Mouse (Mus musculus): Measurements from ENCODE around the gene Acap3.

Gene Acap3

DNA sequence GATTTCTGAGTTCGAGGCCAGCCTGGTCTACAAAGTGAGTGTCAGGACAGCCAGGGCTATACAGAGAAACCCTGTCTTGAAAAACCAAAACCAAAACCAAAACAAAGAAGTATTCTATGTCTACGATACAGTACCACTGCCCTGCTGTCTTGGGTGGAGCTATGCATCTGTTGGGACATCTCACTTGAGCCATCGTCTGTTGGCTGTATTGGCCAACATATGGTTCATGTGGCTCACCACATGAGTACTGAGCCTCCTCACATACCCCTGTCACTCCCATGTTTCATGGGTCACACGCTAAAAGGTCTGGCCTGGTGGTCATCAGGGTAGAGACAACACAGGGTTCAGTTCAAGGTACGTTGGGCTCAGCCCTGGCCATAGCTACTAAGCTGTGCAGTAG lies 5.3 kb upstream of the Acap3 start:
- DNase-seq (ENCODE audit: low read depth, low spot score): no peak

DNA sequence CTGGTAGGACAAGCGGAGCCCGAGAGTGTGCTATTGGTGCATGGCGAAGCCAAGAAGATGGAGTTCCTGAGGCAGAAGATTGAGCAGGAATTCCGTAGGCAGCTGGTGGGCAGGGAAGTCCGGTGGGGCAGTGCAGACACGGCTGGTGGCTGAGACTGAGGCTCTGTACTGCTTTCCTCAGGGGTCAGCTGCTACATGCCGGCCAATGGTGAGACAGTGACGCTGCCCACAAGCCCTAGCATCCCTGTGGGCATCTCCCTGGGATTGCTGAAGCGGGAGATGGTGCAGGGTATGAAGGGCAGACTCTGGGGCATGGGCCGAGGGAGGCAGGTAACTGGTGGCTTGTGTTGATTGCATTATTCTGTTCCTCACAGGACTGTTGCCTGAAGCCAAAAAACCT lies 3.9 kb upstream of the Acap3 start:
- DNase-seq (ENCODE audit: low read depth, low spot score): no peak

DNA sequence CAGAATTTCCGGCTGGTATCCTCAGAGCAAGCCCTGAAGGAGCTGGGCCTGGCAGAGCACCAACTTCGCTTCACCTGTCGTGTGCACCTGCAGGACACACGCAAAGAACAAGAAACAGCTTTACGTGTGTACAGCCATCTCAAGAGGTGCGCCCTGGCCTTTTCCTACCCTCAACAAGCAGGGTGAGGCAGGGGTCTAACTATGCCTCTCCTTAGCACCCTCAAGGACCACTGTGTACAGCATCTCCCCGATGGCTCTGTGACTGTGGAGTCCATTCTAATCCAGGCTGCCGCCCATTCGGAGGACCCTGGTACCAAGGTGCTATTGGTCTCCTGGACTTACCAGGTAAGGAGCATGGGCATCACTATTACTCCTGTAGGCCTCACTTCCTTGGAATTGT lies 3.4 kb upstream of the Acap3 start:
- DNase-seq (ENCODE audit: low read depth, low spot score): no peak

DNA sequence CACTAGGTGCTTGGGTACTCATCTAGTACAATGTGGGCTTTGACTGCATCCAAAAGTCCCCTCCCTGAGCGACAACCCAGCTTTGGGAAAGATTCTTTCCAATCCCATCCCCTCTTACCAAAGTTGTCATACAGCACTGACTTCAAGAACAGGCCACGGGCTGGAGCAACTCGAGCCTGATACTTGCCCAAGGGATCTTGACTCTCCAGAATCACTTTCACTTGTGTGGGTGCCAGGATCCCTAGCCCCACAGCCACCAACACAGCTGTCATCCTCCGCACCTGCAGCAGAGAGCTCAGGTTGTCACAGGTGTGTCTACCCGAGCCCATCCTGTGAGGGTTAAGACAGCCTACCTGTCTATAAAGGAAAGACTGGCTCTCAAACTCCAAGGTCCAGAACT lies 2.3 kb upstream of the Acap3 start:
- DNase-seq (ENCODE audit: low read depth, low spot score): no peak

DNA sequence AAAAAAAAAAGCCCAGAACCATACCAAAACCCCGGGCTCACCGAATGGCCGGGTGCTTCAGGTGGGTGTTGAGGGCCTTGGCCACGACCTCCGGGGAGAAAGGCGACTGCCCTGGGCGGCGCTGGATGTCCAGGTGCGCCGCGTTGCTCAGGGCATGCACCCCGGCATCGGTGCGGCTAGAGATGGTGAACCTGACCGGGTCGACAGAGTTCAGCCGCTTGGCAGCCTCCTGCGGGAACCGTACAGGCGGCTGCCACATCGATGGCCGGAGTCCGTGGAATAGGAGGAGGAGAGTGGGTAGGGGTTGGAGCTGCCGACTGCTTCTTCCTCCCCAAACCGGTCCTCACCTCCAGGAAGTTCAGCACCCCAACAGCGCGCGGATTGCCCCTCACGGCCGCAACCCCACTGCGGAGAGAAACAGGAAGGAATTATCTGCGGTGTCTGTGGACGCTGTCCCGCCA lies 581 bp upstream of the Acap3 start:
- DNase-seq (ENCODE audit: low read depth, low spot score): no peak

DNA sequence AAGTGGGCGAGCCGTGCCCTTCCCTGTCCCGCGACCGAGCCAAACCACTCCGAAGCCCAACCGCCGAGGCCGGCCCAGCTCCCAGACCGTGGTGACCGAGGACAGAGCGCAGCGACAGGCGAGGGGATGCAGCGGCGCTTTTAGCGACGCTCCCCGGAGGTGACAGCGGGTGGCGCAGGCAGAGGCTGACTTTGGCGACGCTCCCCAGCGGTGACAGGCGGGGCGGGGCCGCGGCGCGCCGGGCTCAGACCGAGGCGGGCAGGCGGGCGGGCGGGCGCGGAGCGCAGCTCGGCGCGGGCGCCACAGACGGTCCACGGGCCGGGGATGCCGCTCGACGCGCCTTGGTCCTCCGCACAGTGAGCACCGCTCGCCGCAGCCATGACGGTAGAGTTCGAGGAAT lies 395 bp downstream of the Acap3 start:
- DNase-seq (ENCODE audit: low read depth, low spot score): peak; percentile 68

DNA sequence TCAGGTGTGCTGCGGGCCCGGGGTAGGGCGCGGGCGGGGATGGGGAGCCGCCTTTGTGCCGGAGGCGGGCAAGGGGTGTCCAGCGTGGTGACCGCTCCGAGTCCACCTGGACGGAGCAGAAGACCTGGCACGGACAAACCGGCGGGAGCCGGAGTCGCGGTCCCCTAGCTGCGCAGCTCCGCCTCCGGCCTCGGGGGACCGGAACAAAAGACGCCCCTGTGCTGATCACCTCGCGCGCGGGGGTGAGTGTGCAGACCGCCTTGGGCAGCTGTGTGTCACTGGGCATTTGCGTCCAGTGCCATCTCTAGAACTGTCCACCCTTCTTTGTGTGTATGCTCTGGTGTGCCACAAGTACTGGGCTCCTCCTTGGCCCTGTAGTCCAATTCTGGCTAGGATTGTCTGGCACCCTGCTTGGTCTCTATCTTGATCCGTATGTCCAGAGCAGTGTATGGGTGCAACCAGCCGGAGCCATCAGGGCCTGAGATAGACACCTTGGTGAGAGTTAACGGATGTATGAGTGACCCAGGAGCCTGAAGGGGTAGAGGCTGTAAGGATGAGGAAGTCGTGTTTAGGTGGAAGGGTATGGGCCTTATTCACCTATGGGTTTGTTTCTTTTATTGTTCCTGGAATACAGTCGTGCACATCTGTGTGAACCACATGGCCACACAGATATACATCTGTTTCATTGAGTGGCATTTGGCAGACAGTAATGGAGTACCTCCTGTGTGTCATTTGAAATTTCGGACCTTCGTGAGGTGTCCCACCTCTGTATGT lies 1.0 kb downstream of the Acap3 start:
- no peak for DNase-seq (ENCODE audit: low read depth, low spot score)

DNA sequence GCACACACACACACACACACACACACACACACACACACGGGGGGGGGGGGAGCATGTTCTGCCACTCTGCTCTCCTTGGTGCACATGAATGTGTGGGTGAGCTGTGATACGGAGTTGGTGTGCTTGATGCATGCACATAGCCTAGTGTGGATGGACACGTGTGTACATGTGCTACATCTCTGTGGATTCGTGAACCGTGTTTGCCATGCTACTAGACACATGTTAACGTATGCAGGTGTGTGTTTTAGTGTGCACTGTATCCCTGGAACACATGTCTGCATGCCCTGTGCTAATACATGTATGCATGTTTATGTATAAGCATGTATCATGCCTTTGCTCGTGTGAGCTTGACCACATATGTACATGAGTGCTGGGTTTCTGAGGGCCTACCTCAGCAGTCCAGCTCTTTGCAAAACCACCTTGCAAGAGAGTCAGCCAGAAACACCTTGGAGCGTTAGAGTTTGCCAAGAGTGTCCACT lies 1.6 kb downstream of the Acap3 start:
- no peak for DNase-seq (ENCODE audit: low read depth, low spot score)

DNA sequence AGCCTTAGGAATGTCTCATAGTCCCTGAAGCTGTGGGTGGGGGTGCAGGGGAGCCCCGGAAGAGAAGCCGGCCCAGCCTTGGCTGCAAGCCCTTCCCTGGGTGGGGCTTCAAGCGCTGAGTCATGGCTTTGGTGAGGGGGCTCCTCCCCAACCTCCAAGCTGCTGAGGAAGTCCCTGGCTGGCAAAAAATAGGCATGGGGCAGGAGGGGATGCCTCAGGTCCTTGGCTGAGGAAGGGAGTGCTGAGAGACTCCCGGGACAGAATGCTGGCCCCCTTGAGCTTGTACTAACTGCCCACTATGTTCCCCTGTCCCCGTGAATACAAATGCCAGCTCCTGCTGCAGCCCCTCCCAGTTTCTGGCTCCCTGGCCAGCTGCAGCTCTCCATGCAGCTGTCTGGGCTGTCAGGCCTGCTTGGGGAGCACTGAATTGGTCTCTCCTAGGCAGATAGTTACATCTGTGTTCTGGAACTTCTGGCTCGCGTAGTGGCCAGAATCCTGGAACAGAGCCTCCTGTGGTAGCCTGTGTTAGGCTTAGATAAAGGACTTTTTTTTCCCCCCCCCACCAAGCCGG lies 2.8 kb downstream of the Acap3 start:
- no peak for DNase-seq (ENCODE audit: low read depth, low spot score)

DNA sequence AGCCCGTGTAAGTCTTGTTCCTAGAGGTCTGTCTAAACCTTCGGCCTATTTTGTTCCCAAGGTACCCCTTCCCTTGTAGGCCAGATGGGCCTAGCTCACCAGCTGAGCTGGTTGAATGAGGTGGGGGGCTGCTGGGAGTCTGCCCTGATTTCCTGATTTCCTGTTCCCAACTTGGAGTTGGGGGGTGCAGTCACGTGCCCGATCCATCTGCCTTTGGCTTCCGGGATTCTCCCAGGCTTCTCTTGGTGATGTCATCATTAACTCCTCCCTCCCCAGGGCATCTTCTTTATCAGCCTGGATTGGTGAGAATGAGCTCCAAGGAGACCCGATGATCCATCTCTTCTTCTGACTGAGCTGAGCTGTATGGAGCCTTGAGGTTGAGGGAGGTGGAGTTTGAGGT lies 3.6 kb downstream of the Acap3 start:
- no peak for DNase-seq (ENCODE audit: low read depth, low spot score)

DNA sequence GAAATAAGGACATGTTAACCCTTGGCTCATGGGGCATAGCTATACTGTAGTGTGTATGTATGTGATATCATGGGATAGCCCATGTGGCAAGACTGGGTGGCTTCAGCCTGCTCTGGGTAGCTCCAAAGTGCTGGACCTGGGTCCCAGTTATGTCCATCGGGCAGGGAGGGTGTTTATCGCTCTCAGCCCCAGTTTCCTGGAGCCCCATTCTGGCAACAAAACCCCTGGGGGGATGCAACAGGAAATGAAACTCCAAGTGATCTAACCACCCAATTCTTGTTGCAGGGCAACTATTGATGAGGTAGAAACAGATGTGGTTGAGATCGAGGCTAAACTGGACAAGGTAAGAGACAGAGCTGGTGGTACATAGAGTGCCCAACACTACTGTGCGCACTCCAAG lies 4.2 kb downstream of the Acap3 start:
- no peak for DNase-seq (ENCODE audit: low read depth, low spot score)

DNA sequence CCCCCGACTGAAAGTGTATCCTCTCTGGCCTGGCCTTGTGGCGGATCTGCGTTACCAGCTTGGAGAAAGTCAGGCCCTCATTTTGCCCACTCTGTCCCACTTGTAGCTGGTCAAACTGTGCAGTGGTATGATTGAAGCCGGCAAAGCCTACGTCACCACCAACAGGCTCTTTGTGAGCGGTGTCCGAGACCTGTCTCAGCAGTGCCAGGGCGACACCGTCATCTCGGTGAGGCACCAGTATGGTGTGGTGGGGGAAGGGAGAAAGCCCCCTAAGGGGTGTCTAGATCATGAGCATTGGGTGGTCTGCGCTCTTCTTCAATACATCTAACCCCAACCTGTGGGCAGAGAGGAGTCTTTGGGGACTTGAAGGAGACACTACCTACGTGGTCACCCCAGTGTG lies 4.8 kb downstream of the Acap3 start:
- DNase-seq (ENCODE audit: low read depth, low spot score): no peak

DNA sequence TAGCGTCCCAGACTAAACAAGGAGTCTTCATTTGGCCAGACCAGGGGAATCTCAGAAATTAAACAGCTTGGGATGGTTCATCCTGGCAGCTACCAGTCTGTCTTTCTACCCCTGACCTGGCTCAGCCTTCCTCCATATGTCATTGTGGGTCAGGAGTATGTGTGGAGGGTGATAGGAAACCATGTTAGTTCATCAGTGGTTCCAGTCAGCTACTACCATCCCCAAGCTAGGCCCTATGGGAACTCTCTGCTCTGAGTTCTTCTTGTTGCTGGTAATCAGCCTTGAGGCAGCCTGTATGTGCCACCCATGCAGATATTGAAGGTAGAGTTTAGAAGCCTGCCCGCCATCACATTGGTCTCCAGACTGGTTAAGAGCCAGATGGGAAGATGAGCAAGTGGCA lies 6.7 kb downstream of the Acap3 start:
- no peak for DNase-seq (ENCODE audit: low read depth, low spot score)

DNA sequence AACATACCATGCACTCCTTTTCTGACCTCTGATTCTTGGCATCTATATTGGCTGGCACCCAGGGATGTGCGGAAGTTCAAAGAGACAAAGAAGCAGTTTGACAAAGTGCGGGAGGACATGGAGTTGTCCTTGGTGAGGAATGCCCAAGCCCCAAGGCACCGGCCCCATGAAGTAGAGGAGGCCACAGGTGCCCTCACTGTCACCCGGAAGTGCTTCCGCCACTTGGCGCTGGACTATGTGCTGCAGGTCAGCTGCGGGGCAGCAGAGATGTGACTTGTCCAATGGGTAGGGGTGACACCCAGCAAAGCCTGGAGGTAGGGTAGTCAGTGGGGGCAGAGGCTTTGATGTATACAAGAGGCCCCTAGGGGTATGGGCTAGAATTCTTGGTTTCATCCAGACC lies 7.7 kb downstream of the Acap3 start:
- no peak for DNase-seq (ENCODE audit: low read depth, low spot score)

DNA sequence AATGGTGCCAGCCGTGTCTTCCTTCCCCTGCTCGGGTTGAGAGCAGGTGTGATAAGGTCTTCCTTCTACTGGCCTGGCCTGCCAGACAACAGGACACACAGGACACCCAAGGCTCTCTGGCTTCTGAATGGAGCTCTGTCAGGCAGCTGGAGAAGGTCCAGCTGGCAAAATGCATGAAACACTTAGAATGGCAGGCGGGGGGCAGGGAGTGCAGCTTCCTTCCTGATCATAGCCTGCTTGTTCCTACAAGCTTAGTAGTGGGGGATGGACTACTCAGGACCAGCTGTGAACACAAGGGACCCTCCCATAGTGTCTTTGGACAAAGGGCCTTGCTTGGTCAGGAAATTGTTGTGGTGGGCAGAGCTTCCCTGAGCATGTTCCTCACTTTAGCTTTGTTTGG lies 9.6 kb downstream of the Acap3 start:
- no peak for DNase-seq (ENCODE audit: low read depth, low spot score)

DNA sequence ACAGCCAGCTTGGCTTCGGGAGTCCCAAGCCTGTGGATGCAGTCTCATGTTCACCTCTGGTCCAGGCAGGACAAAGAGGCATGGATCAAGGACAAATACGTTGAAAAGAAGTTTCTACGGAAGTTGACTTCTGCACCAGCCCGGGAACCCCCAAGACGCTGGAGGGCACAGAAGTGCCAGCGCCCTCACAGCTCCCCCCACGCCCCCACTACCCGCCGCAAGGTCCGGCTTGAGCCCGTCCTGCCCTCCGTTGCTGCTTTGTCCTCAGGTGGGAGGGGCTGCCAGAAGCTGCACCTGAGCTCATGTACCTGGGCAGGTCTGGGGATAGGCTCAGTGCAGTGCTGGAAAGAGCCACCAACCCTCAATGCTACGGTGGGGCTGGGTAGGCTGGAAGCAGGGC lies 11.6 kb downstream of the Acap3 start:
- DNase-seq (ENCODE audit: low read depth, low spot score): no peak

DNA sequence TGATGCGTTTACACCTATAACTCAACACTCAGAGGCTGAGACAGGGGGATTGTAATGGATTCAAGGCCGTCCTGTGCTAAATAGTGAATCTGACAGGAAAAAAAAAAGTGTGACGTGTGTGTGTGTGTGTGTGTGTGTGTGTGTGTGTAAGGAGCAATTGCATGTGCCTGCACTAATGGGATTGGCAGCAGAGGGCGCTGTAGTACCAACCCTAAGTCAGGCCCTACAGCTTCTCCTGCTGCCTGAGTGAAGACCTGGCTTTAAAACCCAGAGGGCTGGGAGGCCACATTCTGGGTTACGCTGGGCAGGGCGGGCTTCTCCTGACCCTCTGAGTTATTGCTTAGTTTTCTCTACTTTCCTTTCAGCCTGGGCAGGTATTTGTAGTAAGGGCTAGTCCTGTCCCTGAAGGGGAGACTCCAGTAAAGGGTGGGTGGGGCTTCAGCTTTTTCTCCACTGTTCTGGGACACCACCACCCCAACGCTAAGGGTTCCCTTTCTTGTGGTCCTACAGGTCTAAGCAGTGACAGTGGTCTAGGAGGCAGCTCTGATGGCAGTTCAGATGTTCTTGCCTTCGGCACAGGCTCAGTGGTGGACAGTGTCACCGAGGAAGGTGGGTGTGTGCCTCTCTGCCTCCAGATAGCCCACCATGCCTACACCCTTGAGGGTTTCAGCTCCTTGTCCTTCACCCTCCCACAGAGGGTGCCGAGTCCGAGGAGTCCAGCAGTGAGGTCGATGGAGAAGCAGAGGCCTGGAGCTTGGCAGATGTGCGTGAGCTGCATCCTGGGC lies 12.9 kb downstream of the Acap3 start:
- DNase-seq (ENCODE audit: low read depth, low spot score): no peak

DNA sequence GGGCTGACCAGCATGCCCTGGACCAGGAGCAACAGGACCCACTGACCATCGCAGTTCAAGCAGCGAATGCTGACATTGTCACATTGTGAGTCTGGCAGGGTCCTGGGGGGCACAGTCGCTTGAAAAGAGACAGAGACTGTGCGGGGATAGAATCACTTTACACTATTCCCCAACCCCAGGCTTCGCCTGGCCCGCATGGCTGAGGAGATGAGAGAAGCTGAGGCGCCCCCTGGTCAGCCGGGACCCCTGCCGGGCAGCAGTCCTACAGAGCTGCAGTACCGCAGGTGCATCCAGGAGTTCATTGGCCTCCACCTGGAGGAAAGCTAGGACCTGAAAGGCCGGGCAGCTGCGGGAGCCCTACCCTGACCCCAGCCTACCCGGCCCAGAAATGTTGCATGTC lies 14.0 kb downstream of the Acap3 start:
- no peak for DNase-seq (ENCODE audit: low read depth, low spot score)

DNA sequence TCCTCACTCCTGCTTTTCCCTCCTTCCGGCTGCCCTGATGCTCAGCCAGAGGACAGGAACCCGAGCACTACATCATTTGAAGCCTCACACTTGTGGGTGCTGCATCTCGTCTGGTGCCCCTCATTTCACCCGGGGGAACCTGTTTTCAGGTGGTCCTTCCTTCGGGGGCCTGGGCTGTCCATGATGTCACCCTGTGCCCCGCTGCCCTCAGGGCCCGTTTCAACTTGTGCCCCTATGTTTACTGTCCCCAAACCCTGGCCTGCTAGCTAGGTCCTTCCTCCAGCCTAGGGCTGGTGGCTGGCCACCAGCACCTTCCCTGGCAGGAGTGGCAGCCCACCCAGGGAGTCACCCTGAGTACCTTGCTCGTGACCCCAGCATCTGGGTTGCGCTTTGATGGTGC lies 14.5 kb downstream of the Acap3 start:
- no peak for DNase-seq (ENCODE audit: low read depth, low spot score)

DNA sequence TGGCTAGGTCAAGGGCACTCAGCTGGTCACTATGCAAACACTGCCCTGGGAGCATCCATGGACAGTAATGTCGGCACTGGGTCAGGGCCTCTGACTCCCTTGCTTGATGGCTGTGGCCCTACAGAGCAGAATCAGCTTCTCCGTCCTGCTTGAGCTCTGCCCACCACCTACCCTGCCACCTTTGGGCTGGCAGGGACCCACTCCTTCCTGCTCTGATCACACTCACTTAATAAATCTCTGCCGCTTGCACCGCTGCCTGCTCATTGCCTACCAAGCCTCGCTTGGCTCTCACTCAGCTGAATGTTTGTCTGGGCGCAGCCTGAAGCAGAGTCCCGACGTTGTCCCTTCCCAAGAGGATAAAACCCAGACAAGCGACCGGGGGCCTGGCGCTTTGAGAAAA lies 15.4 kb downstream of the Acap3 start:
- no peak for DNase-seq (ENCODE audit: low read depth, low spot score)

DNA sequence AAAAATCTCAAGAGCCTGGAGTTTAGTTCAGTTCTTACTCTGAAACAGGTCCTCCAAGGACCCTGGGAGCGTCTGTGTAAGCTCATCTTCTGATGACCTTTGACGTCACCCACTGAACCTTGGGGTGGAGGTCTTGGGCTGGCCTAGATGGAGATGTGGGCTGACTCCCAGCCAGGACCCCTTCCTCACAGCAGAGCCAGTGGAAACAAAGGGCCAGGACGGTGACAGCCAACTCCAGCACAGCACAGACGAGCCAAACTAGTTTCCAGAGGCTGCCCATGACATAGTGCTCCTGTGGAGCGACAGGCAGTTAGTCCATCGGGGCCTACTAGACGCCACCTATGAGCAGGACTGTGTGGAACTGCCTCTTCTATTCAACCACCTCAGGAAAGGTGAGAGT lies 16.7 kb downstream of the Acap3 start:
- DNase-seq (ENCODE audit: low read depth, low spot score): no peak

DNA sequence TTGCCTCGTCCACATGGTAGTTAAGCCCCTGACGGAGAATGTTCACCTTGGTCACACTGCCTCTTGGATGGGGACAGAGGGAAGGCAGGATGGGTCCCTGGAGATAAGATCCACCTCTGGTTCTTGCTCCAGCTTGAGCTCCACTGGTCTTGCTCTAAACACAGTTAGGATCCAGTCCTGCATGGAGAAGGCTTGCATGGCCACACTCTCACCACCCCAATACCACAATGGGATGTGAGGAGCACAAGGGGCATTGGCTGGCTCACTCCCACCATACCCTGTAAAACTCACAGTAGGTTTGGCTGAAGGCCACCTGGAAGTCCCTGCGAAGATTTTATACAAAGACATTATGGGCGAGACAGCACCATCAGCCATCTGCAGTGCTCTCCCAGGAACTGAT lies 17.1 kb downstream of the Acap3 start:
- DNase-seq (ENCODE audit: low read depth, low spot score): no peak

DNA sequence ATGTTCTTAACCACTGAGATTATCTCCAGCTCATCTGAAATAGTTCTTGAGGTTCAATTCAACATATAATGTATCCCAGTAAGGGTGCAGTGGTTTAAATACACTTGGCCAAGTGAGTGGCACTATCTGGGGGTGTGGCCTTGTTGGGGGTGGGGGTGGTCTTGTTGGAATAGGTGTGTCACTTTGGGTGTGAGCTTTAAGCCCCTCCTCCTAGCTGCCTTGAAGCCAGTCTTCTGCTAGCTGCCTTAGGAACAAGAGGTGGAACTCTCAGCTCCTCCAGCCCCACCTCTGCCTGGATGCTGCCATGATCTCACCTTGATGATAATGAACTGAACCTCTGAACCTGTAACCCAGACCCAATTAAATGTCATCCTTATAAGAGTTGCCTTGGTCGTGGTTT lies 40.4 kb downstream of the Acap3 start:
- no peak for DNase-seq (ENCODE audit: low read depth, low spot score)
